Mouse (Mus musculus) thymus, adult 2 months (tissue): ENCODE results near the gene Ticam1.

Experiments used
- CTCF ChIP-seq: fragments of 200-500 bp; IDR thresholded peaks from 2 replicates; pipeline ENCODE4 v1.5.1; 2012; ENCODE audit warnings: mild to moderate bottlenecking, control low read depth, low read length, moderate library complexity, borderline replicate concordance; ENCODE audit not compliant: control insufficient read depth, poor library complexity, insufficient read depth; ENCODE audit errors: extremely low read depth
- POLR2A ChIP-seq: fragments of 200-500 bp; IDR thresholded peaks from 2 replicates; pipeline ENCODE4 v1.6.1; 2012; ENCODE audit warnings: mild to moderate bottlenecking, low read length, control low read depth, moderate library complexity; ENCODE audit not compliant: control insufficient read depth, poor library complexity, insufficient read depth; ENCODE audit errors: extremely low read depth

- TF ChIP-seq CTCF (peak; percentile 97), POLR2A (0 out of 2 replicates have a peak, but pooled peaks have one; percentile 29)
Observed at GRCm38 (mm10) chr17:56291171-56291511, 14.6 kb upstream of the Ticam1 start.
